Mouse (Mus musculus): ENCODE measurements around the gene Hoxa6.

Gene Hoxa6

GRCm38 (mm10) chr6:52227470-52228222 lies 19.1 kb upstream of the Hoxa6 start:
- DNase-seq (ENCODE audit: low spot score in 2 of 2): no peak

DNA sequence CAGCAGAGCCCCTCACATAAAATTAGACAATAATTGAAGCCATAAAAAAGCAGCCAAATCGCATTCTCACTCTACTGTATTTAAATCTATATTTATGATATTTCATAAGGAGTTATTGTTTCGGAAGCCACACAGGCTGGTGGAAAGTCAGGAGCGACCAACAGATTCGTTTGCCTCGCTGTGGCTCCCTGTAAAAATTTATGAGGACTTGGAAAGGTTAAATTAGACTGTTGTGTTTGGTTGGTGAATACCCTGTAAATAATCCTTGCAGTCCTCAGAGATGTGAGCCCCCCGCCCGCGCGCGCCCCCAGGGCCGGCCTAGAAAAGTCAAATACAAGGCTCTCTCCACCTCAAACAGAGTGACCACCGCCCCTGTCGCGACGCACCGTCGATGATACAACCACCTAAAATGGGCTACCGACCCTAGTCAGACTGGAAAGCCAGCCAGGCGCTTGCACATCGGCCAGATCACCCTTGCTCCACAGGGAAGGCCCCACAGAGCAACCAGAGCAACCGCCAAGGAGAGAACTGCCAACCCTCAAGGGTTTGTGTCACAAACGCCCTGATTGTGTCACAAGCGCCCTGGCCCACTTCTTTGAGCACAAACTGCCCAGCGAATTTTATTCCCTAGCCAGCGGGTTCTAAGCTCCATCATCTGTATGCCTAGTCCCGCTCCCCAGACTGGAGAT lies 18.2 kb upstream of the Hoxa6 start:
- DNase-seq (ENCODE audit: low spot score in 2 of 2): no peak

GRCm38 (mm10) chr6:52225612-52226568 lies 17.4 kb upstream of the Hoxa6 start:
- DNase-seq (ENCODE audit: low spot score in 2 of 2): peak in 1 of 2 experiments; percentile 54

- no peak for DNase-seq (ENCODE audit: low spot score in 2 of 2)
Measured at GRCm38 (mm10) chr6:52224895-52225611, 16.5 kb upstream of the Hoxa6 start.

DNA sequence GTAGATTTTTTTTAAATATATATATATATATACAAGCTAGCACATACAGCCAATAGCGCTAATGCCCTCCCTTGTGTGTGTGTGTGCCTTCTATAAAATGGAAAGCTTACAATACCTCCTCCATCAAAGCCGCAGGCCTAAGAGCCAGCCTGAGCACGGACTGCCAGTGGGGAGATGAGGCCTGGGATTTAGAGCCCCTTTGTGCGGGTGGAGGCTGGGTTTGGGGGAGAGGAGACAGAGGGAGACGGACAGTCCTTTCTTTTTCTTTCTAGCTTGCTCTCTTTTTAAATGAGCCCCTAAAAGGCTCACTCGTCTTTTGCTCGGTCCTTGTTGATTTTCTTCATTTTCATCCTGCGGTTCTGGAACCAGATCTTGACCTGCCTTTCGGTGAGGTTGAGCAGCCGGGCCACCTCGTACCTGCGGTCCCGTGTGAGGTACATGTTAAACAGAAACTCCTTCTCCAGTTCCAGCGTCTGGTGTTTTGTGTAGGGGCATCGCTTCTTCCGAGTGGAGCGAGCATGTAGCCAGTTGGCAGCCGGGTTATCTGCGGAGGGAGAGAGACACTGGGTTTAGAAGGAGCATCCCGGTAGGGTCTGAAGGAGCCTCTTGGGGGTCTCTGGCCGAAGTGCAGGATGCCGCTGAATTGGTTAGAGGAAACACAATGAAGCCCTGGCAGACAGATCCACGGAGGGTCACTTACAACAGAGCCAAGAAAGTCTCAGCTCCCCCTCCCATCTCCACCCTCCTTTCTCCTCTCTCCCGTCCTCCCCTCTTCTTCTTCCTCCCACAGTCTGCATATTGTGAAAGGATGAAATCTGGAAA lies 15.6 kb upstream of the Hoxa6 start:
- peak in 1 of 2 experiments; percentile 11 for DNase-seq (ENCODE audit: low spot score in 2 of 2)

- no peak for DNase-seq (ENCODE audit: low spot score in 2 of 2)
Measured at GRCm38 (mm10) chr6:52222729-52223128, 14.2 kb upstream of the Hoxa6 start.

DNA sequence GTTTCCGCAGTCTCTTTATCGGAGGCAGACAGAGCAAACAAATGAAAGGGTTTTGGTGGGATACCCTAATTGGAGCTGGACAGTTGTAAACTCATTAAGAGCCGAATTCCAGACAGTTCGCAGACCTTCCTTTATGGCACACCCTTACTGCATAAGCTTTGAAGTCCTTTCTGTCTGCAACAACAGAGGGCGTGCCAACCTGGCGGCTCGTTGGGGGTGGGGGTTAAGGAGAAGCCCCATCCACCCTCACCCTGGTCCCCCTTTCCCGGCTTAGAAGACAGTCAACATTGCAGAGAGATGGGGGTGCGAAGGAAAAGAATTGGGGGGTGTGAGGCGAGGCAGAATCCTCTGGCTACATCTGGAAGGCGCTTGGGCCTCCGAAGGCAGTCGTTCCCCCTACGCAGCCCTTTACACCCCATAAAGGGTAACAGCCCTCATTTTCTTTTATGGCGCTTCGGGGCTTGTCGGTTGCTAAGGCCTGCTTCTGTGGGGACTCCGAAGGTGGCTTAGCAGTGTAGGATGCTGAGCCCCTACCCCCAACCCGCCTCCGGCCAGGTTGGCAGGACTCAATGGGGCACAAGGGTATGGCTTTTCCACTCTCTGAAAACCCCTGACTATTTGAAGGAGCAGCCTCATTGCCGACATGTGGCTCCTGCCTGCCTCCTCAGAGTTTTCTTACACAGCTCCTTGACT lies 13.6 kb upstream of the Hoxa6 start:
- DNase-seq (ENCODE audit: low spot score in 2 of 2): no peak

DNA sequence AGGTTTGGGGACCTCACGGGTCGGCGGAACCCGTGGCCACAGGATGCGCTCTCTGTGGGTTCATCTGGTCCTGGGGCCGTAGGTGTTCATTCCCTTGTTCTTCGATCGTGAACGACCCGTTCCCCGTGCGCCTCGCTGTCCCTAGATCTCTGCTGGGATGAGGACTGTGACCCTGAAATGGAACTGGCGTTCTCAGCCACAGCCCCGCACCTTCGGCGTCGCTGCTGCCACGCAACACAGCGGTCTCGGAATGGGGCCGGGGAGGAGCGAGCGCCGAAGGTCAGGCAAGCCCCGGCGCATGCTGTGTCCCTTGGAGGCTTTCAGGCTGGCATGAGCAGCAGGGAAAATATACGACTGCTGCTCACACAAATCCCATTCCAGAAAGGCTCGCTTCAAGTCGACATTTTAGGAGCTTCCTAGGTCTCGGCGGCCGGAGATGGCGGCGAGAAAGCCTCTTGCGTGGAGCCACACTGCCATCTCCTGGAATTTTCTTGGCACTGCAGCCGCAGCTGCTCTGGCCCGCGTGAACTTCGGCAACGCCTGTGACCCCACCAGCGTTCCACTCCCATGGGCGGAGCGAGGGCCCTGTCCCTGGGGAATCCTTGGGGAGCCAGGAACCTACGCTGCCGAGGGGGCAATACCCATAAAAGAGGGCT lies 12.9 kb upstream of the Hoxa6 start, which contains the start of gene Hoxa7:
TSS of gene Hoxa7 (minus strand) at position 518 of the 656 bp plus-strand sequence.
- peak; percentile 73 to 83 for DNase-seq (ENCODE audit: low spot score in 2 of 2)

DNA sequence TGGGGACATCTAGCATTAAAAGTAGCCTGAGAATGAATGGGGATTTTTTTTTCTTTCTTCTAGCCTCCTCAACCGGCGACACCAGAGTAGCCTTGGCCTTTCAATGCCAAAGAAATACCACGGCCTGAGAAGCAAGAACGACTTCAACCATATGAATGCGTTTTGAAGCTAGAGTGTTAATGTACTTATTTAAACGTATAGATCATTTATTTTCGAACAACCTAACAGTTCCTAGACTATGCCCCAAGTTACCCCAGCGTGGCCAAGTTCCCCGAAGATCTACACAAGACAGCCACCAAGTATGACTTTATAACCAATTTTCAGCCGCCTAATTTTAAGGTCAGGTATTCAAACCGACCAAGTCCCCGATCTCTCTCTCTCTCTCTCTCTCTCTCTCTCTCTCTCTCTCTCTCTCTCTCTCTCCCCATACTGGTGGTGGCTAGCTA lies 12.4 kb upstream of the Hoxa6 start:
- DNase-seq (ENCODE audit: low spot score in 2 of 2): no peak

DNA sequence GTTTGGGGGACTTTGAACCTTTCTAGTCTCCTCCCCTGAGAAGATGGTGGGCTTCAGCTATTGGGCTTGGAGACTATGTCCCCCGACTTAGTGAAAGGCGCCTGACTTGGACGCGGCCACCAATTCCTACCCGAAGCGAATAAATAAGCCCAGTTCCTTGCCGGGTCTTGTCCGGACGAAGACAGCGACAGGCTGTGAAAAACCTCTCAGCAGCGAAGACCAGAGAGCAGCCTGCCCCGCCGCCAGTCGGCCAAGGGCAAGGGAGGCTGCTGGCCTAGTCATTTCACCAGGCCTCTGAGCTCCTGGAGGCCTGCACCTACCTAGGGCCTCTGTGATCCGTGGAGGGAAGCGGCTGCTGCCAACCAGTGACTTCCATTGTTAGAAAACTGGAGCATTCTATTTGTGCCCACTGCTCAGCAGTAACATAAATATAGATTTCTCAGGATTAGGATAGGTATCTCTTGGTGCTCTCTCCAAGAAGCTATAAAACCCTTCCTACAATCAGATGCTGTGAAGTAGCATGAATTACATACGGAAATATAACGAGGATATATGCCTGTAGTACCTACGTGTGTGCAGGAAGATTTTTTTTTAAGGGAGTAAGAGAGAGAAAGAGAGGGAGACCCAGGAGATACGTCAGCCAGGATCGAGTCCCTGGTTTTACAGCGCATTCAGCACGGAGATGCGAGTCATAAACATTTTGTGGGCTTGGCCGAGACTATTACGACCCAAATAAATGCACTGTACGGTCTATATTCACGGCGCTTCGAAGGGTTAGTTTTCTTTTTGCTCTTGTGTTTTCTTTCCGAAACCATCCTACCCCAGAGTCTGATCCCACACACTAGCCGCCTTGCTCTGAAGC lies 11.7 kb upstream of the Hoxa6 start:
- peak in 1 of 2 experiments; percentile 22 for DNase-seq (ENCODE audit: low spot score in 2 of 2)

GRCm38 (mm10) chr6:52219234-52219942 lies 10.9 kb upstream of the Hoxa6 start:
- no peak for DNase-seq (ENCODE audit: low spot score in 2 of 2)

DNA sequence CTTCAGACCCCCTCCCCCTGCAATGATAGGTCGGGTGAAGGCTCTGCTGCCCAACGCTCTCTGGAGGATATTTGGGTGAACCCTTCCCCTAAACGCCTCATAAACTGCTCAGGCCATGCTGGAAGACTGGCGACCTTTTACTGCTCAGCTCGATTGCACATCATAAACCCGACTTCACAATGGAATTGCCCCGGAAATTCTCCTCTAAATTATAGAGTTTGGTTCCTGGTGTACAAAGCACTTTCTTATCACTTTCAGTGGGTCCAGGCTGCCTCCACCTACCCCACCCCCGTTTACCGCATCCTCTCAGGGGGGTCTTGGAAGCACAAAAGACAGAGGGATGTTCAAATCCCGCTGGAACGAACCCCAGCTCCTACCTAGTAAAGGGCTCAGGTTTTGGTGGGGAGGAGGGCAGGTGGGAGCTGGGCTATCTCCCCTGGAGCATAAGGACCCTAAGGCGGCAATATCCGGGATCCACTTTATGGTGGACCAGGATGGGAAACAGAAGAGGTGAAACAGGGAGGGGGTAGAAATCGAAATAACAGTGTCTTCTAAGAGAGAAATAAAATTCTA lies 10.2 kb upstream of the Hoxa6 start:
- DNase-seq (ENCODE audit: low spot score in 2 of 2): no peak

DNA sequence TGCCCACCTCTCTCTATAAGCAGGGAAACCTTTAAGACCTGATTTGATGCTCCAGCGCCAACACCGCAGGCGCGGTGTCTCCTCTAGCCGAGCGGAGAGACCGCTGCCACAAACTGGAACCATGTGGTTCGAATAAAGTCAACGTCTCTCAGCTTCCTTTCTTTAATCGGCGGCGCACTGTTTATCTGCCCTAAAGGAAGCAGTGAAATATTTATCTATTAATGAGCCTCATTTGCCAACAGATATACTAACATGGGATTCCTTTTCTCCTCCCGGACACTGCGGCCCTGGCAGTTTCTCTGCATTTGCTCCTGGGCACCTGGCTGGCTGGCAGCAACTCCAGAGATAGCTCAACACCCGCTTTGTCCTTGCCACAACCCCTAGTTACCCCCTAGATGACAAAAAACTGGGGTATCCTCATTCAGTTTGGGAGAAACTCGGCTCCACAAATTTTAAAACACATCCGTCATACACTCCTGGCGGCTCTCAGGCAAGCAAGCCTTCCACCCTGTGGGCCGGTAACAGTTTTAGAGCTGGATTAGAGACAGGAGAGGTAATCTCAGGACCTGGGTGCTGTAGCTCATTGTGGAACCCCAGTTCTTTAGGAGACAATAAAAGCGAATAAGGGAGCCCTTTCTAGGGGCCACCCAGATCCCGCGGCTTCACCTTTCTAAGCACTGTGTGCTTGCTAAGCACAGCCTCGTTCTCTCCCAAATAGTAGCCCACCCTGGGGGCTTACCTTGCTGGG lies 9.5 kb upstream of the Hoxa6 start:
- no peak for DNase-seq (ENCODE audit: low spot score in 2 of 2)

DNA sequence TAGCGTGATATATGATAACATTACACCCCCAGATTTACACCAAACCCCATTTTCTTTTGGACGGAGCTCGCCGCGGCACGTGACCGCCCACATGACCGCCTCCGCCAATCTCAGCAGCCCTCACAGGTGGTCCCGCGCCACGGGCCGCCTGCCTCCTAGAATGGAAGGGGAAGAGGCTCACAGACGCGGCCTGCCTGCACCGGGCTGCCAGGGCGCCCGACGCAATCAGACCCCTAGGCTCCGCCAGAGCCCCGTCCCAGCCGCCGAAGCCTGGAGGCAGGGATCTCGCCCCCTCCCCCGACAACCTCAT lies 8.9 kb upstream of the Hoxa6 start:
- no peak for DNase-seq (ENCODE audit: low spot score in 2 of 2)

GRCm38 (mm10) chr6:52216691-52217458 lies 8.4 kb upstream of the Hoxa6 start:
- DNase-seq (ENCODE audit: low spot score in 2 of 2): no peak
